In genomic region chr3:104352358-104353060, GRCm38 (mm10) we compare ENCODE assay signal across 14 mouse cellular contexts.
DNase-seq lines count a peak whose midpoint lies in the region; ATAC-seq lines count a peak whose summit lies in the region.
"Had no signal": no experiment of that assay in that cellular context is flagged by ENCODE, and none has a peak within 500 bp of the region (broad histone marks: within the 10 kb centered on the region; RNA-seq: fewer than 3 reads in every experiment).

No protein-coding gene starts in this region.

- no peak overlapping the region for H3K4me2 ChIP-seq in heart, embryonic 14.5 days (ENCODE audit: low read length)
- H3K4me2 ChIP-seq in hindbrain, embryonic 11.5 days (replicated peaks; ENCODE audit: low read depth, low read length) = no peak overlapping the region

- no peaks in the 10 kb centered on the region for H3K36me3 ChIP-seq in heart, embryonic 14.5 days (ENCODE audit: control insufficient read depth, insufficient read depth, low read length)
- no peaks in the 10 kb centered on the region for H3K36me3 ChIP-seq in hindbrain, embryonic 11.5 days (ENCODE audit: control insufficient read depth, insufficient read depth, low read length)

- peaks cover 16 to 27% of the 10 kb centered on the region in 2 experiments for H3K4me1 ChIP-seq in heart, embryonic 14.5 days (ENCODE audit: control insufficient read depth in 2 of 2, insufficient read depth in 2 of 2, low read length in 2 of 2)
- H3K4me1 ChIP-seq in hindbrain, embryonic 11.5 days (replicated peaks; ENCODE audit: control insufficient read depth, insufficient read depth, low read length) = no peaks in the 10 kb centered on the region

- H3K9me3 ChIP-seq in heart, embryonic 14.5 days (ENCODE audit: control insufficient read depth, low read length) = no peaks in the 10 kb centered on the region
- no peaks in the 10 kb centered on the region for H3K9me3 ChIP-seq in hindbrain, embryonic 11.5 days (ENCODE audit: control insufficient read depth, low read length)

- no peak overlapping the region for H3K9ac ChIP-seq in heart, embryonic 14.5 days (ENCODE audit: low read length)
- H3K9ac ChIP-seq in hindbrain, embryonic 11.5 days (ENCODE audit: low read depth, low read length) = no peak overlapping the region

- no peaks in the 10 kb centered on the region for H3K27me3 ChIP-seq in heart, embryonic 14.5 days (ENCODE audit: control insufficient read depth, insufficient read depth, low read length)
- no peaks in the 10 kb centered on the region; the same call in 1 of the 2 replicates for H3K27me3 ChIP-seq in hindbrain, embryonic 11.5 days (ENCODE audit: control insufficient read depth, insufficient read depth, low read length)

- intact Hi-C loops in heart, postnatal 25 days (cut with DNase I) = no loop called here

- peak; percentile 20 to 44 for DNase-seq in heart, adult 18-20 months
- no peak for DNase-seq in heart, postnatal 25 days (ENCODE audit: low spot score)
- DNase-seq in testis, postnatal 14 days (ENCODE audit: low spot score) = peak; percentile 15
- no peak for DNase-seq in testis, postnatal 10 days (ENCODE audit: low spot score)
- no peak for DNase-seq in gastrocnemius, adult 18-20 months (ENCODE audit: low spot score)
- no peak for DNase-seq in natural killer cell, adult 2 months (ENCODE audit: low spot score in 2 of 2)
- no peak for DNase-seq in hindbrain, embryonic 11.5 days (ENCODE audit: low spot score)
- DNase-seq: kidney, adult 18-20 months; spleen, adult 18-20 months; thymus, postnatal 25 days had no signal

- WGBS in heart, embryonic 14.5 days = 33% methylated on average over 7 of the region's 7 CpGs
- 39% methylated on average over 7 of the region's 7 CpGs for WGBS in hindbrain, embryonic 11.5 days

- peak; percentile 74 for ATAC-seq in heart, embryonic 14.5 days (ENCODE audit: insufficient number of reproducible peaks, insufficient read depth, low FRiP score, low read depth)
- ATAC-seq in hindbrain, embryonic 11.5 days (ENCODE audit: low FRiP score) = no peak
- ATAC-seq: CD4-positive, CD25-positive, alpha-beta regulatory T cell, adult 4 months had no signal

- no peak overlapping the region for H3K4me3 ChIP-seq in heart, embryonic 14.5 days (ENCODE audit: control insufficient read depth in 1 of 2, insufficient read depth in 1 of 2, low read depth in 1 of 2, low read length in 2 of 2)
- H3K4me3 ChIP-seq in hindbrain, embryonic 11.5 days (ENCODE audit: low read depth, low read length) = no peak overlapping the region
- H3K4me3 ChIP-seq: erythroblast, embryonic 14.5 days had no signal

- H3K27ac ChIP-seq in heart, embryonic 14.5 days (replicated peaks in 1 of 2; ENCODE audit: control insufficient read depth in 1 of 2, insufficient read depth in 1 of 2, low read depth in 2 of 2, low read length in 2 of 2) = peak overlapping the region; percentile 70 to 73
- H3K27ac ChIP-seq in hindbrain, embryonic 11.5 days (ENCODE audit: low read depth, low read length) = no peak overlapping the region
- H3K27ac ChIP-seq: macrophage had no signal

Comparison
In these comparisons a context has a peak if more than half of its experiments do, and no peak if none do; other contexts are left out.
1. DNase-seq: peak in heart, adult 18-20 months (2 of 2) and testis, postnatal 14 days (single experiment); none in heart, postnatal 25 days (single experiment), testis, postnatal 10 days (single experiment), gastrocnemius, adult 18-20 months (single experiment), natural killer cell, adult 2 months (0 of 2) and hindbrain, embryonic 11.5 days (single experiment).